Mouse (Mus musculus) kidney, adult 2 months (tissue): ENCODE data around the gene Mfap1b.

Experiments used
- CTCF ChIP-seq: fragments of 200-500 bp; conservative IDR thresholded peaks from 2 replicates; pipeline ENCODE4 v1.5.1; 2011; ENCODE audit warnings: low read depth, mild to moderate bottlenecking, control low read depth, low read length, moderate library complexity, mixed read lengths; ENCODE audit not compliant: insufficient read depth, insufficient read length
- POLR2A ChIP-seq: fragments of 200-500 bp; IDR thresholded peaks from one replicate; pipeline ENCODE4 v1.6.1; 2011; ENCODE audit warnings: low read depth, low read length, control low read depth

- TF ChIP-seq CTCF (no peak), POLR2A (no peak)
Measured at GRCm38 (mm10) chr2:121434854-121435253, 39.0 kb downstream of the Mfap1b start.
